Mouse (Mus musculus) cerebellum, postnatal 25 days (tissue): Measurements from ENCODE around the gene Sgcd.

Experiments used
- DNase-seq, 2 experiments: peaks; one replicate each; pipeline ENCODE4 v3.0.0; 2021; ENCODE audit warnings: mixed read lengths in 2 of 2

Sgcd gene

DNA sequence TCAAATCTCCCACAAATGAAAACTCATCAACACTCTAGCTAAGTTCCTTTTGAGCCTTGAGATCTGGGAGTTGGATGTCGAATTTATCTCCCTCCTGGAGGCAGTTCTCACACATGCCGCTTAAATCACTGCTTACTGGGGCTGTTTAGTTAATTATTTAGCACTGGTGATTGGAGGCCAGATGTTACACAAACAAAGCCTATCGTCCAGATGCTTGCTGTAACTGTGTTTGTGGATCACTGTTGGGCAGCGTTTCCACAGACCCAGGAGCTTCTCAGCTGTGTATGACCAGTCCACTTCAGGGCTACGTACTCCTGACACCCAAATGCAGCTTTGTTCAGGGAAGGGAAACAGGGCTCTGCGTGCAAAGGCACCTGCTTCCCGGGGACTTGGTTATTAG lies 858.8 kb downstream of the Sgcd start:
- DNase-seq = no peak

DNA sequence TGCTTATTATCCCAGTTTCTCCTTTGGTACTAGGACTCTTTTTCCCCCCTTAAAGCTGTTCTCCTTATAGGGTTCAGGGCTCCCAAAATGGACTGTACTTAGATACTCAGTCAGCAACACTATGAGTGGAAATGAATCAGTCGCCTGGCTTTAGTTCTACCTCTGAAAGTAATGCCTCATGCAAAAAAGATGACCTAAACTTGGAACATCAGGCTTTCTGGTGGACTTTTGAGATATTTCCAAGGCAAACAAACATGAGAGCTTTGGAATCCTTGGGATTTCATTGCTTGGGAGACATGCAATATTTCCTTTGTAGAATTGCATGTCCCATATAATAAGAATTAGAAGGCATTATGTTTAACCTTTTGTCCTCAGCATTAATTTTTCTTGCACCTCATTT lies 859.6 kb downstream of the Sgcd start:
- no peak for DNase-seq

DNA sequence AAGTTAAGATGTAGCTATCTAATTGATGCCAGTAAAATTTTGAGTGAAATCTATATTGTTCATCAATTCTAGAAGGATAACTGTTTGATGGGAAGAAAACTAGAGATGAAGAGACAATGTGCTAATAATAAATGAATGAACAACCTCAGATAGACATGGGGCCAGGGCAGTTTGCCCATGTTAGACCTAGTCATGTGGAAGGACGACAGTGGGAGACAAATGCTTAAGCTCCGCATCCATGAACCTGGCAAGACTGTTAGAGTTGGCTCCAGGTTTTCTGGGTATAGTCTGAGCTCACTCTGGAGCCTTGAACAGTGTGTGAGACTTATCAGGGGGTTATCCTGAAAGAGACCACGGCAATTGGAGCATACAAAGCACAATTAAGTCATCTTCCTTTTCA lies 860.4 kb downstream of the Sgcd start:
- peak; percentile 24 to 60 for DNase-seq

DNA sequence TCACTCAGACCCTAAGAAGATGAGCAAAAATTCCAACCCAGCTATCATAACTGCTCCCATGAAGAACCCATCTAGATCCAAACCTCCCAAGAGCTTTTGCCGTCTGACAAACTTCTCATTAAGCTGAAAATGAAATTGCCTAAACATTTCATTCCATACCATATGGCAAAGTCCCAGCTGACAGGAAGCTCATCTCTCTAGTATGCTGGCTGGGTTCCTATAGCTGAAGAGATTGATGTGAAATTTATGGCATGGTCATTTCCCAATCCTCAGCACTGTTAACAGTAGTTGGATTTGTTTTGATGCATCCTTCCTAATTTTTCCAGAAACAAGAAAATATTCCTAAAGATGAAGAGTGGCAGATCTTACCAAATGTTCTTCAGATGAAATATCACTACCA lies 867.9 kb downstream of the Sgcd start:
- DNase-seq = no peak

DNA sequence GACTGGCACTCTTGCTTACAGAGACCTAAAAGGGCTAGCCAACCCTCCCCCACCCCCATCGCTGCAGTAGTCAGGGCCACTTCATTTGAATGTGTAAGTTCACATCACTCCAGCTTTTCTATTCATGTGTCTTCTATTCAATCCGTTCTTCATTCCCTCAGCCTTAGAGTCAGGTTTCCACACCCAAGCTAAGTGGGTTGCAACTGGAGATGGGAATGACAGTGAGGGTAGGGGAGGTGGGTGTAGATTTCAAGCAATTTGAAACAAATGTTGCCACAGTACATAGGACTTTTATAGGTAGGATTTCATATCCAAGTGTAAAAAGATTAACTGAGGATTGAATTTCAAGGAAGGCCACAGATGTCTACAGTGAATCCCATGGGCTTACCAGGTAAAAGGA lies 870.9 kb downstream of the Sgcd start:
- DNase-seq = no peak

DNA sequence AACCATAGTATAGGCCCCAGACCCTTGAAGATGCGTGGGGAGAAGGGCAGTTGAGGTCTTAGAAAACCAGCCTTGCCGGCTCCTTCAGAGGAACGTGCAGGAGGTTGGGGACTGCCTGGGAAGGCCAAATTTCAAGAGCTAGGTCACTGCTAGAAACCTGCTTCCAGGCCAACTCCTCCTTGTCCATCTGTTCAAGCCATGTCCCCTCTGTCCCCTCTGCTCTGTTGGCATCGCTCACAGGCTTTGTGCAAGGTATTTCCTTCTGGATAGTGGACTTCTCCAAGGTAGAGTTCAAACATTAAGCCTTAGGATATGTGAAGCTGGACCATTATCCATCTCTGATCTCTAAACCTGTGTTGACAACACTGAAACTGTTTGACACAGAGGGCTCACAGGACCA lies 874.4 kb downstream of the Sgcd start:
- DNase-seq = peak; percentile 11 to 33

DNA sequence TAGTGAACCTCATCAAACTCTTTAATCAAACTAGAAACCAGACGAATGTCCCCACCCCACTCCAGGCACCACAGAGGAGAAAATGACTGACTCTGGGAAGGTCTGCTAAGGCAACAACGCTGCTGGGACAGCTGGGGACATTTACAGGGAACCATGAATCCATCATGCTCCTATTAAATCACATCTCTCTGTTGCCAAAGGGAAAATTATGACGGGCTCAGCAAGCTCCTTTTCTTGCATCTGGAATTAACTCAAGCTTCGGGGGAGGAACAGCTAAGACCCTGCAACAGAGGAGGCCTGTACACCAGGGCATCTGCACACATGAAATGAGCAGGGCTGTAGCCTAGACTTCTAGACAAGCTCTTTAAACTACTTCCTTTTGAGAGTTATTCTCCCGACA lies 875.7 kb downstream of the Sgcd start:
- DNase-seq = no peak

DNA sequence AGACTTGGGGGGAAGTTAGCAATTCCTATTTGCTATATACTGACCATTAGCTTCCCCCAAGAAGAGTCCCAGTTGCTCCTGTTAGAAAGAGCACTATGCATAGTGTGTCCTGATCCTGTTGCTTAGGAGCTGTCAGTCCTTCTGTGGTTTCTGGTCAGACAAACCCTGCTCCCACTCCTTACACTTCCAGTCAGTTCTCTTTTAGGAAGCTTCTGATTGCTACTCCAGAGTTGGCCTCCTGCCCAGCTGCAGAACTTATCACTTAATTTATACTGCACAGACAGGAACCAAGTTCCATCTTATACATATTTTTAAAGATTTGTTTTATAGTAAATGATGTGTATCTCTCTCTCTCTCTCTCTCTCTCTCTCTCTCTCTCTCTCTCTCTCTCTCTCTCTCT lies 878.5 kb downstream of the Sgcd start:
- DNase-seq = no peak

DNA sequence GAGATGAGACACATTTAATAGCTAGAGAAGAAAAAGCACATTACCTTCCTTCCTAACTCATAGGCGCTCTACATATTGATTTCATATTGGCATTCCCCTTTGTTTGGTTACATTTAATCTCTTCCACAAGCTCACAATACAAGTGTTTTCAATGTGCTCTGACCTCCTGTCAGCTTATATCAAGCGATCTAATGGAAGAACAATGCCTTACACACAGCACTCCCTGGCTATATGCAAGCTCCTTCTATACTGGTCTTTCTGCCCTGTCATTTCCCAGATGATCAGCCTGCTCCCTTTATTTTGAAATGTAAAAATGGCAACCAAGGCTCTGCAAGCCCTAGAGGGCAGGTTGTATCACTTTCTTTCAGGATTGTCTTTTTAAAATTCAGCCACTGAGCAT lies 881.1 kb downstream of the Sgcd start:
- no peak for DNase-seq

DNA sequence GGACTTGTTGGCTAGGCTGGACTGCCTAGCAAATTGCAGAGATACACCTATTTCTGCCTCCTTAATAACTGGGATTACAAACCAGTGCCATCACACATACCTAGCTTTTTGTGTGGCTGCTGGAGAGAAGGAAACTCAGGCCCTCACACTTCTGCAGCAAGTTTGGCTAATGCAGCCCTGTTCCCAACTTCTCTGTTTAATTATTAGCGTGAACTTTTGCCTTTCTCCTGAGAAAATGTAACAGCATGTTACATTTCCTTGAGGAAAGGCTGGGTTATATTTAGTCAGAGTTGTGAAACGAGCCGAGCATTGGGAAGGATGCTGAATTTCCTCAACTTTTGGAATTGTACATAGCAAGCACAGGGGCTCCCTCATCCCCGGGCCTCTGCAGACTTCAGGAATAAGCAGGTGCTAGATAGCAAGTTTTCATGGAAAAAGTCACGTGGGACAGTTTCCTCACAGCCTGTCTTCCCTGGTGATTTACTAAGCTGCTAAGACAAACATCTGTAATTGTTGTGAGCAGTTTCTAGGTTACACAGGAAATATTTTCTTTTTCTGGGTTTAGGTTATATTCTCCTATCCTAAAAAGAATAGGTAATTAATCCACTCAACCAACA lies 895.4 kb downstream of the Sgcd start:
- DNase-seq = no peak

DNA sequence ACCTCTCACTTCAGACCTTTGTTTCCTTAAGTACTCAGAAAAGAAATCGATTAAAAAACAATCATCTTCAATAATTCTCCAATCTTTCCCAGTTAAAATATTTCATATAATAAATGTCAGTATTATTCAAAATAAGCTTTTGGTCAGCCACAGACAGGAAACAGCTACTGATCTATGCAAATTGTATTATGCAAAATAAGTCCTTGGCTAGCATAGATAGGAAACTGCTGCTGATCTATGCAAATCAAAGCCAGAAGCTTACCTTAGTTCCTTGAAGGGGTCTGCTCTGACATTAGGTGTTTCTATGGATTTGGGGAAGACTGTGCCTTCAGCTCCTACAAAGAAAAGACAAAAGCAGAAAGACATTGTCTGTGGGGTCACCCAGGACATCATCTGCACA lies 906.3 kb downstream of the Sgcd start:
- DNase-seq = no peak

DNA sequence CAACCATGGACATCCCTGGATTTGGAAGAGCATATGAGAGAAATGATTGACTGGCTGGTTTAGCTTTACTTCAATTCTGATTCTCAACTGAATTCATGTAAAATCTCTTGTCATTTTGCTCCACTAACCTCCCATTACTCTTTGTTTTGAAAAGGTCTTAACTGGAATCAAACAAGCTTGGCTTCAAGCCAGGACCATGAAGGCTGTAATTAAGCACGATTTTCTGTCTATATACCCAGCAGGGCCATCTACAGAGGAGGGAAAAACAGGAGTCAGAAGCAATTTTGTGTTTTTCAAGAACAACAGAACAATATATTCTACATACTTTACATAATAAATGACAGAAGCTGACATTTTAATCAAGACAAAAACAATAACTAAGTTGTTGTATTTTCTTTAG lies 915.2 kb downstream of the Sgcd start:
- no peak for DNase-seq

DNA sequence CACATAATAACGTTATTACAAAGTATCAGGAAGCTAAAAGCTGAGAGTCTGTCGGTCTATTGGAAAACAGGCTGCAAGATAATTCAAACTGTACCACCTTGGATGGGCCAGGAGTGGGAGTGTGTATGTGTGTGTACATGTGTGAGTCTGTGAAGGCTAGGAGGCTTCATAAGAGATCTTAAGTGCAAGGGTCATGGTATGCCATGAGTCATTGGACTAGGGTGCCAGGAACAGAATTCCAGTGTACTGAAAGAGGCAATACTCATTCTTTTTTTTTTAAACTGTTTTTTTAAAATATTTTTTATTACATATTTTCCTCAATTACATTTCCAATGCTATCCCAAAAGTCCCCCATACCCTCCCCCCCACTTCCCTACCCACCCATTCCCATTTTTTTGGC lies 917.6 kb downstream of the Sgcd start:
- DNase-seq = no peak

DNA sequence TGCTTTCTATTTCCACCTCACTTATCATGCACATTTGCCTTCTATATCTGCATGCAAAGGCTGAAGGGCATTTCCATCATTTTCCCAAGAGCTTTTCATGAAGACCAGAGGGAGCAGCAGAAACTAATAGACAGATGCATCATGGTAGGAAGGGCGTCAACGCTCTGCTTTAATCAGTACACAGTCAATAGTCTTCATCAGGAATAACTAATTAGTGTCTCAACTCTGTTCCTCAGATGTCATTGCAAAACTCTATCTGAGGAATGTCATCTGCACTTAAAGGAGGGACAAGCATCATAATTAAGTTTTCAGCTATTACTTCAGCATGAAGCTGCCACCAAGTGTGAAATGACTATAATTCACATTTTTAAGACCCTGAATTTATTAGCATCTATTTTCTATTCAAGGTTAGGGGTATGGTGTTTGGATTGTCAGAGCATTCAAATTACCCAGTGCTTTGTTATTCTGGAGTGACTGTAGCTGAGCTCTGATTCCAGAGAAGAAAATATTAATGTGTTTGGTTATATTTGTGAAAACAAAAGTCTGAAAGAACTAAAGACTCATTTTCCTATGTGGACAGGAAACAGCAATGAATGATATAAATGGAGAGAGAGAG lies 918.9 kb downstream of the Sgcd start:
- DNase-seq = no peak

DNA sequence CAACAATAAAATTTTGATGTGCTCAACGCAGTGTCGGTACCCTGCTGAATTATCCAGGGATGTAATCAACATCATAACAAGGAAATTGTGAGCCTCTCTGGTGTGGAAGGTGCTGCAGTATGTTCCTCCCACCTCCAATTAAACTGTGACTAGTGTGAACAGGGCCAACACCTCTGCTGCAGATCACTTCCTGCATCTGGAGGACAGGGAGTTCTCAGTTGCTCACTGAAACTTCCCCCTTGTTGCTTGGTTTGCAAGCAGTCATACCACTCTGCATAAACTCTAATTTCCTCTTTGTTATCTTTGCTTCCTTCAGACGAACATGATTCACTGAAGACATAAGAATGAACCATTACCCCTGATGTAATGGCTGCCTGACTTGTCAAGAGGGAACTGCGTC lies 925.1 kb downstream of the Sgcd start:
- no peak for DNase-seq

DNA sequence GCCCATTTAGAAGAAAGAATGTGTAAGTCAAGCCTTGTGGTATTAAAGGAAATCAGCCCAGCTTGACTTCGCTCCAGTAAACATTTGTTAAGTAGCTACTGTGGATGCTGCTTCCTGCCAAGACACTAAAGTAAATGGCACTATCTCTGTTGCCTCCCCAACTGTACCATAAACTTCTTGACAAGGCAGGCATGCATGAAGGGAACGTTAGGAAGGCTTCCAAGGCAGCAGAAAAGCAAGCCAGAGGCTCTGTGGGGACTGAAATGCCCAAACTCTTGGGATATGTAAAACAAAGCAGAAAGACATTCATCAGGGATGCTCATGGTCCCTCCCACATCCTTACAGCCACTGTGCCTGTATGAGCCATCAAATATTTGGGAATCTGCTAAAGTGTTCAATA lies 938.4 kb downstream of the Sgcd start:
- DNase-seq = no peak

DNA sequence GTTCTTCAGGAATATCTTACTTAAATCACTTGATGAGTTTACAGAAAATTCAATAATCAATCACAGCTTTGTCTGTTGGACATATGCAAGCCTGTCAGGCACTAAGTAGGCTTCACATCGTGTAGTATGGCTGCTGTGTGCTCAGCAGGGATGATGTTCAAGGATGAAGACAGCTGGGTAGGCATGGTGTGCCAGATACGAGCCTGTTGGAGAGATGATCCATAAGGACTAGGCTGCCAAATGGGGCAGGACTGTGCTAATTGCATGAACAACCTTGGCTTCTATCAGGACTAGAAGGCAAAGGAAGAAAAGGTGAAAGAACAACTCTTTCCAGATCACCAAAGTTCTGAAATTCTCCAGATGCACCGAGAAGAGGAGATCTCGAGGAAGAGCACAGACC lies 939.0 kb downstream of the Sgcd start:
- no peak for DNase-seq

DNA sequence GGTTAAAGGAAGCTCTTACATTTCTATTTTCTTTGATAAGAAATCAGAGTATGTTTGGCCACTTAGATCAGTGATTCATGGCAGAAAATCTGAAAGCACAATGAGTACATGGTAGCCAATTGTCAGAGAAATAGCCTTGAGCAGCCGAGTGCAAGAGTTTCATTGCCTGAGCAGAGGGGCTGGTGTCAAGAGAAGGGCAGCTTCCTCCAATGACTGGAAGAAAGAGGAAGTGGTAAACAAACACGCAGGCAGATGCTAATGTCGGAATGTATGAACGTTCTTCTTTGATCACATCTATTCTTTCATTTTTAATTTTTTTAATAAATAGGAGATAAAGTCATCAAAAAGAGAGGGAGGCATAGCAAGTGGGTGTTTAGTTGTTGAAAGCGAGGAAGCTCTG lies 956.5 kb downstream of the Sgcd start:
- no peak for DNase-seq

DNA sequence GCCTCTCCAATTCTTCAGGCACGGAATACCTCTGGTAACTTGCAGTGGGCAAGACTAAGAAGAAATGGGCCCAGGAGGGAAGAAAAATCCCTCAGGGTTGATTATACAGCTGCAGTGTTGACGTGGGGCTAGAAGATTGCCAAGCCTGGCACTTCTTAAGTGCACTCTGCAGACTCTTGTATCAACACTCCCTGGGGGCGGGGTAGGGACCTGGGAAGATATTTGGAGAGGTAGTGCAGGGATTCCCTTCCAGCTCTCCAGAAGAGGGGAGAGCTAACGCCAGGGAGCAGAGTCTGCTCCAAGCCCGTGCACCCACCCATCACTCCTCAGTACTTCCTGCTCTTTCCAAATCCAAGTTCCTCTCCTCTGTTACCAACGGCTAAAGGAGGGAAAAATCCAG lies 967.9 kb downstream of the Sgcd start:
- DNase-seq = no peak

DNA sequence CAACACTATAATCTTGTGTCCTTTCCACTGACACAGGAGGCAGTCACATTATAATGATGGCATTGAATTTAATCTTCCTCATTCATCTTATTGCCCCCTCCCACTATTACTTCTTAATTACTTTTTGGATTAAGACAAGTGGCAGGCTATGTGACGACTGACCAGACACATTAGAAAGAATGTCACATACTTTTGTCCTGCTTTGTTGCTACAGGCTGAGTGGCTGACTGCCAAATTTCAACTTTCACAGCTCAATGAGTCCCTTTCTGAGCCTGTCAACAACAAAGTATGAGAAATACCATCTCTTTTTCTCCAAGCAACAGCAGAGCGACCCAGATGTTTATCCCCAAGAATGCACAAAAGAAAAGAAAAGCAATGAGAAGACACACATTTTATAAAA lies 970.6 kb downstream of the Sgcd start:
- DNase-seq = peak in 1 of 2 experiments; percentile 9

DNA sequence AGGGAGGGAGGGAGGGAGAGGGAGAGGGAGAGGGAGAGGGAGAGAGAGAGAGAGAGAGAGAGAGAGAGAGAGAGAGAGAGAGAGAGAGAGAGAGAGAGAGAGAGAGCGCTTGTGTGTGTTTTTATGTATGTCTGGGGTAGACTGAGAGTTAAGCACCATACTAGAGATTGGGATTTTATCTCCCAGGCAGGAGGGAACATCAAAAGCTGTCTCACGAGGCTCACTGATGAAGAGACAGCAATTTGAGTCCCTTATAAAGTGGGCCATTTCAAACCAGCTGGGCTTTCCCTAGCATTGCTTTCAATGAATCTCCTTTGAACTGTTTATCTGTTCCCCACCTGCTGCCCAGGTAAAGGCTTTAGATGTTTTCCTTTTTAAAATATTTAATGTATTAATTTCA lies 973.1 kb downstream of the Sgcd start:
- no peak for DNase-seq

DNA sequence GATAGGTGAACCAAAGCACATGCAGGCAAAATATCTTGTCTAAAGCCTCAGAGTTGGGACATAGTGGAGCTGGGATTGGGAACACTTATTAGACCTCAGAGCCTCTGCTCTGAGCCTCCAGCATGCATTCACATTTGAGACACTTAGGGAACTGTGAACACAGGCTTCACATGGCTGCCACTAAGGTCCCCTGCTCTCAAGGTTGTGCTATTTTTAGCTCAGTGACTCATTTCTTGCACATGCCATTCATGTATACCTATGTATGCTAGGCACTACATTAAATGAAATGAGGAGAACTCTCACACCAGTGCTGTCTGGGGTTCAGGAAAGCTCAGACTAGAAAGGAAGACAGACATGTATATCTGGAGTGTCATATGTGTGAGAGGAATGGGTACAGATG lies 974.5 kb downstream of the Sgcd start:
- DNase-seq = no peak

DNA sequence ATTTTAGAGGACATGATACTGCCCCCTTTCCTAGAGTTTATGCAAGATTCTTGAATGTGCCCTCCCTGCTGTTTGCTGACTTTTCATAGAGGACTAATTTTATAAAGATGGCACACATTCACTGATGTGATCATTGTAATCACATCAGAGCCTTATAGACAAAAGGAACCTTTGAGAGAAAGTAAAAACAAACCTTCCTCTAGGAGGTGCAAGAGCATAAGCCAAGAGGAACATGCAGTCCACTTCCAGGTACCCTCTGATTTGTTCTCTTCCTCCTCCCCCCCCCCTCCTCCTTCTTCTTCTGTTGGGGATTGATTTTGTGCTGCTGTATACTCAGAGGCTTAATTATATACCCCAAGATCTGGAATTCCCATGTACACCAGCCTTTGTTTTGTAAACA lies 978.6 kb downstream of the Sgcd start:
- no peak for DNase-seq

DNA sequence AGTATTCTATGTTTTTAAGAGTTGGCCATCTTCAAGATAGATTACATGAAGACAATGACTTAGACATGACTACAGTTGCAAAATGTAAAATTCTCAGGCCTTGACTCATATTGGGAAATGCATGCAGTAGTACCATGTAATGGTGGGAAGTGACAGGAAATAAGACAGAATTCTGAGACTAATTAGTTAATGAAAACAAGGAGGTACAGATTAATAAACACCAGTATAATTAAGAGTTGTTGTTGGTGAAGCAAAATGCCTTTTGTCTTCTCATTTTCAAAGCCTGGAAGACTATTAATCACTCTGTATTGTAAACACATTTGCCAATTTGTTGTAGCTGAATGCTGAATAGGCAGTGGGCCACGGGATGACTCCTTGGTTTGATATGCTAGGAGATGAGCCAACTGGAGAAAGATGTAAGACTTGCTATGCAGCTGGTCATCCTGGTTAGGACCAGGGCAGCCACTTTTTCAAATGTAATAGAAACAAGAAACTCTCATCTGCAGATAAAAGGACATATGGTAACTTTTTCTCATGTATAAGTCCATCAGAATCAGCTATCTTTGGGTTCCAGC lies 983.4 kb downstream of the Sgcd start:
- no peak for DNase-seq

DNA sequence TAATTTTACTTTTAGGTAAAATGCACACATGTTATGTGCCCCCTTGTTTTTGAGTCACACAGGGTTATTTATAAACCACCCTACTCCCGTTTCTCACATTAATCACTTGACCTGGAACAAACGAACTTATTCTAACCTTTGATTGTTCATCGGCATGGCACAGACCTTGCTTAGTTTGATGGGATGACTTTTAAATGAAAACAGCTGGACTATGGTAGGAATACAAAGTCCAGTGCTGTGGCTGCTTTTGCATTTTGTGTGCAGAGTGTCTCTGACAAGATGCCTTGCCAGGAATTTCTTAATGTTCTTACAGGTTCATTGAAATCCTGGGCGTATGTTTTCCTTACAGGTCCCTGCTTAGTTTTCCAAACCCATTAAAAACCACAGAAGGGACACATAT lies 1049.5 kb downstream of the Sgcd start:
- DNase-seq = no peak
